Mouse (Mus musculus) stomach, postnatal 0 days (tissue): ENCODE measurements around the gene Recql5. TPM values are rescaled to one million over a fixed set of nuclear protein-coding genes. Genes with fewer than 3 reads are reported as not detected.

Source experiments
- ATAC-seq: fragments of 200-750 bp; cut with Nextera tagmentation; 2 replicates; pipeline ENCODE4 v1.8.0; 2017; ENCODE audit not compliant: low FRiP score, low TSS enrichment
- DNase-seq: peaks from one replicate; pipeline ENCODE4 v3.0.0-alpha.2; 2016; ENCODE audit warnings: low spot score
- H3K27ac ChIP-seq: fragments of 300-500 bp; sonication (generic); replicated peaks from 2 replicates; pipeline ENCODE4 v1.5.1; 2014; ENCODE audit warnings: mild to moderate bottlenecking, control low read depth
- H3K27me3 ChIP-seq: fragments of 300-500 bp; sonication (generic); 2 replicates; pipeline ENCODE4 v1.6.1; 2014; ENCODE audit warnings: low read length; ENCODE audit not compliant: control insufficient read depth, insufficient read depth
- H3K36me3 ChIP-seq: fragments of 300-500 bp; sonication (generic); 2 replicates; pipeline ENCODE4 v1.6.1; 2014; ENCODE audit warnings: low read length, mixed read lengths; ENCODE audit not compliant: control insufficient read depth, insufficient read depth
- H3K4me1 ChIP-seq: fragments of 300-500 bp; sonication (generic); replicated peaks from 2 replicates; pipeline ENCODE4 v1.6.1; 2014; ENCODE audit warnings: antibody characterized with exemption; ENCODE audit not compliant: control insufficient read depth, insufficient read depth
- H3K4me2 ChIP-seq: fragments of 300-500 bp; sonication (generic); replicated peaks from 2 replicates; pipeline ENCODE4 v1.6.1; 2014; ENCODE audit warnings: low read depth, mild to moderate bottlenecking, control low read depth, moderate library complexity
- H3K4me3 ChIP-seq: fragments of 300-500 bp; sonication (generic); 2 replicates; pipeline ENCODE4 v1.5.1; 2014; ENCODE audit warnings: low read depth, low read length, control low read depth
- H3K9ac ChIP-seq: fragments of 300-500 bp; sonication (generic); 2 replicates; pipeline ENCODE4 v1.6.1; 2014; ENCODE audit warnings: mild to moderate bottlenecking, low read length, control low read depth, mixed read lengths
- H3K9me3 ChIP-seq: fragments of 300-500 bp; sonication (generic); 2 replicates; pipeline ENCODE4 v1.6.1; 2016; ENCODE audit warnings: low read length; ENCODE audit not compliant: control insufficient read depth
- CTCF ChIP-seq: IDR thresholded peaks from 2 replicates; pipeline ENCODE4 v1.5.1; 2016; ENCODE audit warnings: antibody characterized with exemption, low read depth, mild to moderate bottlenecking, moderate library complexity
- EP300 ChIP-seq: optimal IDR thresholded peaks from 2 replicates; pipeline ENCODE3; 2016; ENCODE audit warnings: antibody characterized with exemption
- WGBS: fragments of 180-500 bp; shearing (Covaris S2); extraction: QIAGEN DNeasy Blood & Tissue Kit; methylation state at CpG from one replicate; pipeline ENCODE4 v1.1.7; 2014; 5-methylcytosine and 5-hydroxymethylcytosine counted together
- polyA plus RNA-seq: library from polyadenylated mRNA; unstranded; fragments of >200 nt; fragmentation: Nextera tagmentation; extraction: Ambion mirVana; gene quantifications from 2 replicates; pipeline ENCODE4 v1.2.1, GENCODE M21; 2015

Recql5 gene
- polyA plus RNA-seq, 1 experiment from 2014 or later: 7.2 TPM

DNA sequence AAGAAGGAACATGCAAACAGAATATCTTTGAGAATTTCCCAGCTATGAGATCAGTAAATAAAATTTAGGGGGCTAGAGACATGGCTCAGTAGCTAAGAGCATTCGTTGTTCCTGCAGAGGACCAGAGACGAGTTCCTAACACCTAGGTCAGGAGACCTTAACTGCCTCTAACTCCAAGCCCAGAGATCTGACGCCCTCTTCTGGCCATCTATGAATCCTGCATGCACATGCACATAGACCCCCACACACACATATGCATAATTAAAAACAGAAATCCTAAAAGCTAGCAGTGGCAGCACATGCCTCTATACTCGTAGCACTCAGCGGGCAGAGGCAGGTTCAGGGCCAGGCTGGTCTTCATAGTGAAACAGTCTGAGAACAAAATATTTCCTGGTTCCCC is 56.8 kb downstream of the Recql5 start:
- Histone ChIP-seq H3K9ac (no peak overlapping the region), H3K36me3 (no peaks in the 10 kb centered on the region), H3K4me2 (no peak overlapping the region), H3K27me3 (no peaks in the 10 kb centered on the region), H3K27ac (peak overlapping the region; percentile 78), H3K4me1 (no peaks in the 10 kb centered on the region), H3K4me3 (no peak overlapping the region), H3K9me3 (no peaks in the 10 kb centered on the region)
- no peak for TF ChIP-seq EP300
- peak; percentile 41 for TF ChIP-seq CTCF
- 77% methylated on average over 5 of the region's 5 CpGs for WGBS
- ATAC-seq: no peak
- no peak for DNase-seq

DNA sequence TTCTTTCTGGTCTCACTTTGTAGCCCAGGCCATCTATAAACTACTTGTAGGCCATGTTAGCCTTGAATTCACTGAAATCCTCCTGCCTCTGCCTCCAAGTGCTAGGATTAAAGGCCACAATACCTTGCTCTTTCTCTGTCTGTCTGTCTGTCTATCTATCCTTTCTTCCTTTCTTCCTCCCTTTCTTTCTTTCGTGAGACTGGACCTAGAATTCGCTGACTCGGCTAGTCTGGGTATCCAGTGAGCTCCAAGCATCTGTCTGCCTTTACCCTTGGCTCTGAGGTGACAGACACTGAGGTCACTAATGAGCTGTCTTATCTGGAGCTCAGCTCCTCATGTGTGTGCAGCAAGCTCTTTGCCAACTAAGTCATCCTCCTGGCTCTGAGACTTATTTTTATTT is 57.3 kb downstream of the Recql5 start:
- Histone ChIP-seq H3K9me3 (no peaks in the 10 kb centered on the region), H3K27me3 (no peaks in the 10 kb centered on the region), H3K4me1 (no peaks in the 10 kb centered on the region), H3K4me2 (no peak overlapping the region), H3K9ac (no peak overlapping the region), H3K36me3 (no peaks in the 10 kb centered on the region), H3K4me3 (no peak overlapping the region), H3K27ac (no peak overlapping the region)
- DNase-seq: no peak
- ATAC-seq: no peak
- no peak for TF ChIP-seq EP300
- no peak for TF ChIP-seq CTCF
- WGBS: 93% methylated on average over 3 of the region's 3 CpGs

DNA sequence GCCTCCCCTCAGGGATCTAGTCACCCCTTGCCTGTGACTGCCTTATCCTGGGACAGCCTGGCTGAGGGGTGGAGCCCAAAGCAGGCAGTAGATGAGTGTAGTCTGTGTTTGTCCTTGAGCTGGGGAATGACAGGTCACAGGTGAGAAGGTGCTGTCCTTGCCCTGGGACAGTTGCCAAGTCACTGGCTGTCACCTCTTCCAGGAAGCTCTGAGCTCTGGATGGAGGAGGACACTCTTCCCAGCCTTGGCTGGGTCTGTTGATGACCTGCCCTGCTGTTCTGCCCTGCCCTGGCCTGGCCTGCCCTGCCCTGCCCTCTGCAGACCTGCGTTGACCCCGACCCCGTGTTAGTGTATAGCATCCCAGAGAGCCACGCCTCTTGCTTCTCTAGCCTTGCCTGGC is 60.8 kb downstream of the Recql5 start:
- H3K4me3 ChIP-seq: no peak overlapping the region
- no peak overlapping the region for H3K27ac ChIP-seq
- H3K36me3 ChIP-seq: no peaks in the 10 kb centered on the region
- no peaks in the 10 kb centered on the region for H3K27me3 ChIP-seq
- 59% methylated on average over 4 of the region's 4 CpGs for WGBS
- TF ChIP-seq CTCF: no peak
- TF ChIP-seq EP300: no peak
- no peak overlapping the region for H3K4me2 ChIP-seq
- DNase-seq: no peak
- H3K9ac ChIP-seq: no peak overlapping the region
- H3K4me1 ChIP-seq: no peaks in the 10 kb centered on the region
- H3K9me3 ChIP-seq: no peaks in the 10 kb centered on the region
- ATAC-seq: peak; percentile 24; the same call in 1 of the 2 replicates

DNA sequence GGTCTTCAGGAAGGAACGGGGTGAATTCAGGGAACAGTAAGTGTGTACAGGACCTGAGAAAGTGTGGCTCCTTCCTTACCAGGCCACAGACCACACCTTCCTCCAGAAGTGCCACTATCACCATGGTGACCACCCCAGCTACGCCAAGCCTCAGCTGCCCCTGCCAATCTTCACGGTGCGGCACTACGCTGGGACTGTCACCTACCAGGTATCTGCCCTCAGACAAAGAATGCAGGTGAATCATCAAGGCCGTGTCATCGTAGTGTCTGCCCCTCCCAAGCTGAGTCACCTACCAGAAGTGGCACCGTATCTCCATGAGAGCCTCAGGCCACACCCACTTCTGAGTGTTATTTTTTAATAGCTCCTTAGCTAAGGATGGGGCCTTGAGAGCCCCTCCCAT is 63.9 kb downstream of the Recql5 start:
- DNase-seq (peak; percentile 69), ATAC-seq (peak; percentile 84)
- no peaks in the 10 kb centered on the region for H3K27me3 ChIP-seq
- peak overlapping the region; percentile 58 for H3K27ac ChIP-seq
- WGBS: 57% methylated on average over 8 of the region's 8 CpGs
- no peak overlapping the region for H3K4me3 ChIP-seq
- H3K9me3 ChIP-seq: no peaks in the 10 kb centered on the region
- no peak for TF ChIP-seq EP300
- TF ChIP-seq CTCF: no peak
- H3K9ac ChIP-seq: no peak overlapping the region
- H3K36me3 ChIP-seq: no peaks in the 10 kb centered on the region
- no peak overlapping the region for H3K4me2 ChIP-seq
- no peaks in the 10 kb centered on the region for H3K4me1 ChIP-seq

DNA sequence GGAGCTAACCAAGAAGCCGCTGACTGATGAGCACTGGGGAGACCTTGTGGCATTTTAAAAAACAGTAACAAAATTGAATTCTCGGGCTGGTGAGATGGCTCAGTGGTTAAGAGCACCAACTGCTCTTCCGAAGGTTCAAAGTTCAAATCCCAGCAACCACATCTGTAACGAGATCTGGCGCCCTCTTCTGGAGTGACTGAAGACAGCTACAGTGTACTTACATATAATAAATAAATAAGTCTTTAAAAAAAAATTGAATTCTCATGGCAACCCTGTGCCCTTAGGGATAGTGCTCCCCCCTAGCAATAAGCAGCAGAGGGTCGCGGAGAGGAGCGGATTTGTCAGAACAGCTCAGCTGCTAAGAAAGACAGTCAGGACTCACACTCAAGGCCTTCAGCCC is 69.4 kb downstream of the Recql5 start:
- peak; percentile 48 for TF ChIP-seq CTCF
- no peak for TF ChIP-seq EP300
- Histone ChIP-seq H3K36me3 (no peaks in the 10 kb centered on the region), H3K9me3 (no peaks in the 10 kb centered on the region), H3K27ac (no peak overlapping the region), H3K4me1 (no peaks in the 10 kb centered on the region), H3K4me3 (no peak overlapping the region), H3K4me2 (no peak overlapping the region), H3K27me3 (peaks cover 3% of the 10 kb centered on the region; the same call in 1 of the 2 replicates), H3K9ac (no peak overlapping the region)
- ATAC-seq (no peak), DNase-seq (no peak)
- 83% methylated on average over 8 of the region's 8 CpGs for WGBS

DNA sequence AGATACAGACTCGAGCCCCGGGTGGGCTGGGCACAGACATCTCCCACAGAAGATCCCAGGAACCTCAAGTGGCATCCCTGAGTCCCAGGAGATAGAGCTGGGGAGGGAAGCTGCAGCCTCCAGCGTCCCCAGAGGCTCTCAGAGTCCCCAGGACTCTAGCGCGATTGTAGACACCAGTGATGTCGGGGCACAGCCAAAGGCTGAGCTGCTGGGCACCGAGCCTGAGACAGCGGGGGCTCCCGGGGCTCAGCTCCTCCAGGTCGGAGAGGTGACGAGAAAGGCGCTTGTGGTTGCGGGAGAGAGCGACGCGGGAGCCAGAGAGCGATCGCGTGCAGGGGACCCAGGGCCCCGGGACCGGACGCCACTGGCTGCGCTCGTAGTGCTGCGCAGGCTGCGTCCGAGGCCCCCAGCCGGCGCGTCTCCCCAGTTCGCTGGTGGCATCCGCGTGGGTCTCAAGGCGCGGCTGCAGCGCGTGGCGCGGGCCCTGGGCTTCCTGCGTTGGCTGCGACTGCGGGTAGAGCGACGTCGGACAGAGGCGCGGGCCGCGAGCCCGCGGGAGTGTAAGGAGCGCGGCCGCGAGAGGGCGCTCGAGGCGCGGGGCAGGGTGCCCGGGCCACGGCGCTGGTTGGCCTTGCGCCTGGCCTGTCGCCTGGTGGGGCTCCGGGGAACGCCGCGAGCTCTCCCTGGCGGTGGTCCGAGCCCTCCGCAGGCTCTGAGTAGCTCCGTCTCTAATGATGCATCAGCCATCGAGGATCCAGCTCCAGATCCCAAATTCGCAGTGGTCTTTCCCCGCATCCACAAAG is 73.9 kb downstream of the Recql5 start:
- ATAC-seq: peak; percentile 84
- Histone ChIP-seq H3K27ac (no peak overlapping the region), H3K9me3 (no peaks in the 10 kb centered on the region), H3K27me3 (peaks cover 5% of the 10 kb centered on the region; the same call in 1 of the 2 replicates), H3K4me2 (peak overlapping the region; percentile 64), H3K4me1 (no peaks in the 10 kb centered on the region), H3K36me3 (peaks cover 2% of the 10 kb centered on the region; the same call in 1 of the 2 replicates), H3K9ac (peak overlapping the region; percentile 50; the same call in 1 of the 2 replicates), H3K4me3 (peak overlapping the region; percentile 39)
- TF ChIP-seq CTCF (peak; percentile 85), EP300 (no peak)
- peak; percentile 93 for DNase-seq
- WGBS: 3% methylated on average over 39 of the region's 75 CpGs
